Mouse (Mus musculus) limb, embryonic 10.5 days (tissue): ENCODE results near the gene Mtmr11. TPM values are rescaled to one million over a fixed set of nuclear protein-coding genes. Genes with fewer than 3 reads are reported as not detected.
"Not testable (repeated sequence)": the region's sequence is repeated elsewhere in the genome, so short reads cannot be mapped to it uniquely, and the experiment has no call there.

Experiments
- DNase-seq: peaks from one replicate; pipeline ENCODE4 v3.0.0-alpha.2; 2017; ENCODE audit warnings: low spot score
- H3K27ac ChIP-seq: fragments of 300-500 bp; sonication (generic); 2 replicates; pipeline ENCODE4 v1.5.1; 2016; ENCODE audit warnings: mild to moderate bottlenecking
- H3K27me3 ChIP-seq: fragments of 300-500 bp; sonication (generic); 2 replicates; pipeline ENCODE4 v1.6.1; 2016; ENCODE audit warnings: low read depth, mild to moderate bottlenecking; ENCODE audit not compliant: poor library complexity, severe bottlenecking
- H3K36me3 ChIP-seq: fragments of 300-500 bp; sonication (generic); 2 replicates; pipeline ENCODE4 v1.6.1; 2016; ENCODE audit warnings: mild to moderate bottlenecking, moderate library complexity
- H3K4me1 ChIP-seq: fragments of 300-500 bp; sonication (generic); 2 replicates; pipeline ENCODE4 v1.6.1; 2016
- H3K4me3 ChIP-seq: fragments of 300-500 bp; sonication (generic); 2 replicates; pipeline ENCODE4 v1.5.1; 2016; ENCODE audit warnings: mild to moderate bottlenecking, moderate library complexity
- H3K9me3 ChIP-seq: fragments of 300-500 bp; sonication (generic); replicated peaks from 2 replicates; pipeline ENCODE4 v1.6.1; 2016; ENCODE audit warnings: mild to moderate bottlenecking
- WGBS: fragments of 180-500 bp; shearing (Covaris S2); methylation state at CpG from one replicate; pipeline ENCODE4 v1.1.7; 2016; 5-methylcytosine and 5-hydroxymethylcytosine counted together
- microRNA-seq: library from miRNA; unstranded; fragments of <30 nt; microRNA quantifications from one replicate; pipeline ENCODE4, GENCODE M21; 2017
- polyA plus RNA-seq: library from polyadenylated mRNA; unstranded; fragments of >200 nt; fragmentation: Nextera tagmentation; extraction: Ambion mirVana; gene quantifications from 2 replicates; pipeline ENCODE4 v1.2.1, GENCODE M21; 2016

Mtmr11 gene
- polyA plus RNA-seq, 1 experiment from 2014 or later: 18.2 TPM

GRCm38 (mm10) chr3:96198601-96199251 lies 36.9 kb downstream of the Mtmr11 start:
- 24% methylated on average over 7 of the region's 8 CpGs for WGBS
- not testable (repeated sequence) for H3K27me3 ChIP-seq, H3K27ac ChIP-seq, DNase-seq, H3K36me3 ChIP-seq, H3K9me3 ChIP-seq
- Histone ChIP-seq H3K4me1 (peaks cover 22% of the 10 kb centered on the region), H3K4me3 (peak overlapping the region; percentile 13; the same call in 1 of the 2 replicates)

GRCm38 (mm10) chr3:96199731-96200130 lies 37.9 kb downstream of the Mtmr11 start:
- H3K36me3 ChIP-seq: peaks cover 10% of the 10 kb centered on the region
- no peaks in the 10 kb centered on the region for H3K9me3 ChIP-seq
- H3K27me3 ChIP-seq: no peaks in the 10 kb centered on the region
- H3K27ac ChIP-seq: no peak overlapping the region
- 62% methylated on average over 2 of the region's 2 CpGs for WGBS
- peaks cover 21% of the 10 kb centered on the region for H3K4me1 ChIP-seq
- H3K4me3 ChIP-seq: no peak overlapping the region
- DNase-seq: no peak

GRCm38 (mm10) chr3:96207819-96208218 lies 46.0 kb downstream of the Mtmr11 start:
- Histone ChIP-seq H3K4me1 (peaks cover 13% of the 10 kb centered on the region), H3K36me3 (no peaks in the 10 kb centered on the region), H3K27ac (no peak overlapping the region), H3K27me3 (no peaks in the 10 kb centered on the region), H3K4me3 (no peak overlapping the region), H3K9me3 (no peaks in the 10 kb centered on the region)
- 91% methylated on average over 3 of the region's 3 CpGs for WGBS
- no peak for DNase-seq

- H3K4me1 ChIP-seq: peaks cover 23% of the 10 kb centered on the region
- no peaks in the 10 kb centered on the region for H3K27me3 ChIP-seq
- H3K36me3 ChIP-seq: no peaks in the 10 kb centered on the region
- 24% methylated on average over 15 of the region's 15 CpGs for WGBS
- H3K4me3 ChIP-seq: no peak overlapping the region
- no peak for DNase-seq
- H3K27ac ChIP-seq: no peak overlapping the region
- no peaks in the 10 kb centered on the region for H3K9me3 ChIP-seq
Measured at GRCm38 (mm10) chr3:96209242-96209641, 47.4 kb downstream of the Mtmr11 start.

- Histone ChIP-seq H3K4me1 (peaks cover 28% of the 10 kb centered on the region), H3K4me3 (peak overlapping the region; percentile 65), H3K27me3 (no peaks in the 10 kb centered on the region), H3K27ac (peak overlapping the region; percentile 97), H3K9me3 (no peaks in the 10 kb centered on the region), H3K36me3 (no peaks in the 10 kb centered on the region)
- under 1% methylated on average over 12 of the region's 12 CpGs for WGBS
- peak; percentile 61 for DNase-seq
Measured at GRCm38 (mm10) chr3:96219191-96219641, 57.4 kb downstream of the Mtmr11 start.

GRCm38 (mm10) chr3:96219661-96220130 lies 57.9 kb downstream of the Mtmr11 start, which contains the start of the genes Bola1 and Hist2h2ab:
Gene Bola1 (minus strand): TSS chr3:96219709.
Gene Hist2h2ab (plus strand): TSS chr3:96219865.
- no peaks in the 10 kb centered on the region for H3K9me3 ChIP-seq
- peak within 1 kb of the TSS; percentile 97 for H3K27ac ChIP-seq
- H3K27me3 ChIP-seq: no peaks in the 10 kb centered on the region
- DNase-seq: peak; percentile 82
- peaks cover 28% of the 10 kb centered on the region for H3K4me1 ChIP-seq
- under 1% methylated on average over 37 of the region's 37 CpGs for WGBS
- no peaks in the 10 kb centered on the region for H3K36me3 ChIP-seq
- H3K4me3 ChIP-seq: peak within 1 kb of the TSS; percentile 65

- not testable (repeated sequence) for H3K9me3 ChIP-seq, H3K36me3 ChIP-seq, H3K27me3 ChIP-seq
- peak; percentile 59 for DNase-seq
- Histone ChIP-seq H3K4me3 (peak overlapping the region; percentile 65), H3K4me1 (peaks cover 28% of the 10 kb centered on the region), H3K27ac (peak overlapping the region; percentile 97)
- under 1% methylated on average over 31 of the region's 47 CpGs for WGBS
Measured at GRCm38 (mm10) chr3:96220131-96220764, 58.4 kb downstream of the Mtmr11 start.

GRCm38 (mm10) chr3:96220765-96221639 lies 59.2 kb downstream of the Mtmr11 start, which contains the start of the genes Hist2h2ac and Hist2h2be:
Gene Hist2h2ac (minus strand): TSS chr3:96220880.
Gene Hist2h2be (plus strand): TSS chr3:96221119.
- Histone ChIP-seq H3K9me3 (no peaks in the 10 kb centered on the region), H3K4me1 (peaks cover 29% of the 10 kb centered on the region), H3K27ac (peak within 1 kb of the TSS; percentile 97), H3K36me3 (no peaks in the 10 kb centered on the region), H3K4me3 (peak within 1 kb of the TSS; percentile 65), H3K27me3 (no peaks in the 10 kb centered on the region)
- WGBS: under 1% methylated on average over 43 of the region's 43 CpGs
- peak; percentile 80 for DNase-seq

Small RNAs within 50 kb of the gene (microRNA-seq; reads per million reads assigned to microRNA genes)
- not detected for gene Gm44492

Other genes starting within 250 kb of the Mtmr11 start
- gene Anp32e, start 232.8 kb upstream of the Mtmr11 start, polyA plus RNA-seq: 344 and 367 TPM in 2 replicates
- 77.7 and 81.9 TPM in 2 replicates for gene Plekho1, start 166.0 kb upstream of the Mtmr11 start, polyA plus RNA-seq
- gene Vps45, start 103.5 kb upstream of the Mtmr11 start, polyA plus RNA-seq: 22.4 and 23.6 TPM in 2 replicates
- gene Otud7b, start 57.5 kb upstream of the Mtmr11 start, polyA plus RNA-seq: 18.6 and 19.2 TPM in 2 replicates
- 290 and 304 TPM in 2 replicates for gene Sf3b4, start 10.3 kb downstream of the Mtmr11 start, polyA plus RNA-seq
- gene Sv2a, start 19.1 kb downstream of the Mtmr11 start, polyA plus RNA-seq: 3.6 and 3.9 TPM in 2 replicates
- 74.2 and 76.5 TPM in 2 replicates for gene Bola1, start 57.7 kb downstream of the Mtmr11 start, polyA plus RNA-seq
- 0.63 and 1.2 TPM in 2 replicates for gene Hist2h2ab, start 57.9 kb downstream of the Mtmr11 start, polyA plus RNA-seq
- gene Hist2h2ac, start 58.9 kb downstream of the Mtmr11 start, polyA plus RNA-seq: 11.7 and 16.3 TPM in 2 replicates
- 3.4 and 5.8 TPM in 2 replicates for gene Hist2h2be, start 59.1 kb downstream of the Mtmr11 start, polyA plus RNA-seq
- 6.5 and 7.3 TPM in 2 replicates for gene Hist2h3c2, start 77.1 kb downstream of the Mtmr11 start, polyA plus RNA-seq
- 18.9 and 27.3 TPM in 2 replicates for gene Hist2h2aa2, start 78.3 kb downstream of the Mtmr11 start, polyA plus RNA-seq
- gene Hist2h2aa1, start 83.5 kb downstream of the Mtmr11 start, polyA plus RNA-seq: 12.7 and 15.9 TPM in 2 replicates
- 0.41 TPM in 1 of 2 replicates, not detected in the other for gene Hist2h3c1, start 84.7 kb downstream of the Mtmr11 start, polyA plus RNA-seq
- 7.7 and 9.4 TPM in 2 replicates for gene Hist2h4, start 101.3 kb downstream of the Mtmr11 start, polyA plus RNA-seq
- gene Hist2h3b, start 106.7 kb downstream of the Mtmr11 start, polyA plus RNA-seq: 48.3 and 54.0 TPM in 2 replicates
- 8.2 and 10.7 TPM in 2 replicates for gene Hist2h2bb, start 107.7 kb downstream of the Mtmr11 start, polyA plus RNA-seq
- 0.60 and 0.85 TPM in 2 replicates for gene Fcgr1, start 132.0 kb downstream of the Mtmr11 start, polyA plus RNA-seq